Mouse (Mus musculus): Measurements from ENCODE around the gene Wbp1l. TPM values are rescaled to one million over a fixed set of nuclear protein-coding genes. Genes with fewer than 3 reads are reported as not detected.

The Wbp1l gene
- total RNA-seq, 1 experiment from 2014 or later: 79.3 TPM

- ATAC-seq (ENCODE audit: extremely low read depth, insufficient number of reproducible peaks, low FRiP score, poor library complexity, severe bottlenecking): no peak
These were observed 25.2 kb downstream of the Wbp1l start for GRCm38 (mm10) chr19:46623790-46624772.

GRCm38 (mm10) chr19:46625015-46625414, 26.1 kb downstream of the Wbp1l start:
- ATAC-seq (ENCODE audit: extremely low read depth, insufficient number of reproducible peaks, low FRiP score, poor library complexity, severe bottlenecking): no peak

- ATAC-seq (ENCODE audit: extremely low read depth, insufficient number of reproducible peaks, low FRiP score, poor library complexity, severe bottlenecking): no peak
These were observed 26.6 kb downstream of the Wbp1l start for GRCm38 (mm10) chr19:46625519-46625918.

- ATAC-seq (ENCODE audit: extremely low read depth, insufficient number of reproducible peaks, low FRiP score, poor library complexity, severe bottlenecking): no peak
These were observed 29.5 kb downstream of the Wbp1l start for GRCm38 (mm10) chr19:46628403-46628802.

GRCm38 (mm10) chr19:46629807-46630206, 30.9 kb downstream of the Wbp1l start:
- no peak for ATAC-seq (ENCODE audit: extremely low read depth, insufficient number of reproducible peaks, low FRiP score, poor library complexity, severe bottlenecking)

- ATAC-seq (ENCODE audit: extremely low read depth, insufficient number of reproducible peaks, low FRiP score, poor library complexity, severe bottlenecking): no peak
These were observed 32.8 kb downstream of the Wbp1l start for GRCm38 (mm10) chr19:46631637-46632036.

- no peak for ATAC-seq (ENCODE audit: extremely low read depth, insufficient number of reproducible peaks, low FRiP score, poor library complexity, severe bottlenecking)
These were observed 36.9 kb downstream of the Wbp1l start for GRCm38 (mm10) chr19:46635766-46636165.

- no peak for ATAC-seq (ENCODE audit: extremely low read depth, insufficient number of reproducible peaks, low FRiP score, poor library complexity, severe bottlenecking)
These were observed 38.7 kb downstream of the Wbp1l start for GRCm38 (mm10) chr19:46637598-46637997.

GRCm38 (mm10) chr19:46639053-46639452, 40.2 kb downstream of the Wbp1l start:
- no peak for ATAC-seq (ENCODE audit: extremely low read depth, insufficient number of reproducible peaks, low FRiP score, poor library complexity, severe bottlenecking)

GRCm38 (mm10) chr19:46639496-46639895, 40.6 kb downstream of the Wbp1l start:
- ATAC-seq (ENCODE audit: extremely low read depth, insufficient number of reproducible peaks, low FRiP score, poor library complexity, severe bottlenecking): no peak

GRCm38 (mm10) chr19:46640780-46641179, 41.9 kb downstream of the Wbp1l start:
- no peak for ATAC-seq (ENCODE audit: extremely low read depth, insufficient number of reproducible peaks, low FRiP score, poor library complexity, severe bottlenecking)

GRCm38 (mm10) chr19:46641420-46642085, 42.7 kb downstream of the Wbp1l start:
- ATAC-seq (ENCODE audit: extremely low read depth, insufficient number of reproducible peaks, low FRiP score, poor library complexity, severe bottlenecking): no peak

GRCm38 (mm10) chr19:46642136-46642753, 43.4 kb downstream of the Wbp1l start:
- no peak for ATAC-seq (ENCODE audit: extremely low read depth, insufficient number of reproducible peaks, low FRiP score, poor library complexity, severe bottlenecking)

- ATAC-seq (ENCODE audit: extremely low read depth, insufficient number of reproducible peaks, low FRiP score, poor library complexity, severe bottlenecking): no peak
These were observed 44.4 kb downstream of the Wbp1l start for GRCm38 (mm10) chr19:46643236-46643635.

- no peak for ATAC-seq (ENCODE audit: extremely low read depth, insufficient number of reproducible peaks, low FRiP score, poor library complexity, severe bottlenecking)
These were observed 45.5 kb downstream of the Wbp1l start for GRCm38 (mm10) chr19:46644343-46644792.

GRCm38 (mm10) chr19:46644793-46645602, 46.1 kb downstream of the Wbp1l start:
- no peak for ATAC-seq (ENCODE audit: extremely low read depth, insufficient number of reproducible peaks, low FRiP score, poor library complexity, severe bottlenecking)

GRCm38 (mm10) chr19:46646041-46646481, 47.2 kb downstream of the Wbp1l start:
- ATAC-seq (ENCODE audit: extremely low read depth, insufficient number of reproducible peaks, low FRiP score, poor library complexity, severe bottlenecking): no peak

GRCm38 (mm10) chr19:46647254-46647653, 48.4 kb downstream of the Wbp1l start:
- no peak for ATAC-seq (ENCODE audit: extremely low read depth, insufficient number of reproducible peaks, low FRiP score, poor library complexity, severe bottlenecking)

GRCm38 (mm10) chr19:46647850-46648249, 49.0 kb downstream of the Wbp1l start:
- ATAC-seq (ENCODE audit: extremely low read depth, insufficient number of reproducible peaks, low FRiP score, poor library complexity, severe bottlenecking): no peak

Measured in neutrophil, adult 5-6 weeks (primary cell).